Mouse (Mus musculus) retina, postnatal 1 day (tissue): ENCODE measurements around the gene Kcna7.

Source experiments
- DNase-seq: peaks from one replicate; pipeline ENCODE4 v3.0.0-alpha.2; 2012

The Kcna7 gene

DNA sequence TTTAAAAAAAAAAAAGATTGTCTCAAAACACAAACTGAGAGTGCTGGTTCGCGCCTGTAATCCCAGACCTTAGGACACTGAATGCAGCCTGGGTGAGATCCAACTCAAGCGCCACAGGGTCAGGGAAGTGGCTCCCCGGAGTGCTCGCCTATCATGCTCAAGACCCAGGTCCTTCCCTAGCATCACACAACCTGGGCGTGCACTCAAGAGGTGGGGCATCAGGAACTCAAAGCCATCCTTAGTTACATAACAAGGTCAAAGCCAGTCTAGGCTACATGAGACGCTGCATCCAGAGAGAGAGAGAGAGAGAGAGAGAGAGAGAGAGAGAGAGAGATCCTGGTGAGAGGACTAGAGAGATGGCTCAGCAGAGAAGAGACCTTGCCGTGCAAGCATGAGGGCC lies 21.1 kb downstream of the Kcna7 start:
- no peak for DNase-seq

GRCm38 (mm10) chr7:45433835-45434202 lies 28.4 kb downstream of the Kcna7 start:
- DNase-seq = no peak

GRCm38 (mm10) chr7:45434203-45435015 lies 29.0 kb downstream of the Kcna7 start, which contains the start of gene Gys1:
TSS of gene Gys1 (plus strand) at chr7:45434844.
- DNase-seq = peak; percentile 100

DNA sequence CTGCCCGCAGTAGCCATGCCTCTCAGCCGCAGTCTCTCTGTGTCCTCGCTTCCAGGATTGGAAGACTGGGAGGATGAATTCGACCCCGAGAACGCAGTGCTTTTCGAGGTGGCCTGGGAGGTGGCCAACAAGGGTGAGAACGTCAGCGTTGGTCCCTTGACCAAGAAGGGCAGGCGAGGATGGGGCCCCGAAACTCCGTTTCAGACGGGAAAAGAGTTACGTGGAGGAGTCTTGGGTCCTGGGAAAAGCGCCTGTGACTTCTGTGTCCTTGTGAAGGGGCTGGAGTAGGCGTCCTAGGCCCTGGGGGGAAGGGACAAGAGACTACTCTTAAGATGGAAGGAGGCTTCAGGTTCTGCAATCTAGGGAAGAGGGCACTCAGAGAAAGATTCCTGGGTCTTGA lies 29.6 kb downstream of the Kcna7 start:
- no peak for DNase-seq

- no peak for DNase-seq
Measured at GRCm38 (mm10) chr7:45436444-45436843, 31.0 kb downstream of the Kcna7 start.

GRCm38 (mm10) chr7:45437046-45437445 lies 31.6 kb downstream of the Kcna7 start:
- no peak for DNase-seq

GRCm38 (mm10) chr7:45437521-45438276 lies 32.2 kb downstream of the Kcna7 start, which contains the start of gene Ruvbl2:
TSS of gene Ruvbl2 (minus strand) at chr7:45438096.
- DNase-seq = no peak

GRCm38 (mm10) chr7:45443526-45444420 lies 38.3 kb downstream of the Kcna7 start:
- no peak for DNase-seq

- no peak for DNase-seq
Measured at GRCm38 (mm10) chr7:45446589-45446988, 41.1 kb downstream of the Kcna7 start.

DNA sequence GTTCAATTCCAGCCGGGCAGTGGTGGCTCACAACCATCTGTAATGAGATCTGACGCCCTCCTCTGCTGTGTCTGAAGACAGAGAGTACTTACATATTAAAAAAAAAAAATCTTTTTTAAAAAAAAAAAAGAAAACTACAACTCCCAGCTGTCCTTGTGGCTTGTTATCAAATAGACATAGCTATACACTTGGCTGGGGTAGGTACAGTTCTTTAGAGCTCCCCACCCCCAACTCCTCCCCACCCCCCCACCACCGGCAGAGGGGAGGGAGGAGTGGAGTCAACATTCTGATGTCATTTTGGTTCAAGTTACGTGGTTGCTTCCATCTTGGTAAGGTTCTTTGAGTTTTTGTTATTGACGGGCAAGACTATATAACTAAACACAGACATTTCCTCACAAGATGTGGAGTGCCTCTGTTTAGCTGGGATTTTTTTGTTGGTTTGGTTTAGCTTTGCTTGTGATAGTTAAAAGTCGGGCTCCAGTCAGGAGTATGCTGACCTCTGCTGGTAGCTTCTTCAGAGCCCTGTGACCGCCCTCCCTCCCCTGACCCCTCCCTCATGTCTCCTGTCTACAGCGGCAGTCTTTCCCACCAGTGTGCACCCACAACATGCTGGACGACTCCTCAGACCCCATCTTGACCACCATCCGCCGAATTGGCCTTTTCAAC lies 42.0 kb downstream of the Kcna7 start:
- peak; percentile 53 for DNase-seq

- no peak for DNase-seq
Measured at GRCm38 (mm10) chr7:45449974-45450373, 44.5 kb downstream of the Kcna7 start.

- peak; percentile 88 for DNase-seq
Measured at GRCm38 (mm10) chr7:45451344-45451982, 46.0 kb downstream of the Kcna7 start.

DNA sequence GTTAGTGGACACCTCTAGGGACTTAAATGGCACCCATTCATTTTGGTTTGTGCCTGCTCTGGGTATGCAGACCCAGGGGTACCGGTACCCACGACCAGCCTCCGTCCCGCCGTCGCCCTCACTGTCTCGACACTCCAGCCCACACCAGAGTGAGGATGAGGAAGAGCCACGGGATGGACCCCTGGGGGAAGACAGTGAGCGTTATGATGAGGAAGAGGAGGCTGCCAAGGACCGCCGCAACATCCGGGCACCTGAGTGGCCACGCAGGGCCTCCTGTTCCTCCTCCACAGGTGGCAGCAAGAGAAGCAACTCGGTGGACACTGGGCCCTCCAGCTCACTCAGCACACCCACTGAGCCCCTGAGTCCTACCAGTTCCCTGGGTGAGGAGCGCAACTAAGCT lies 49.5 kb downstream of the Kcna7 start:
- no peak for DNase-seq

GRCm38 (mm10) chr7:45455932-45456696 lies 50.7 kb downstream of the Kcna7 start:
- peak; percentile 11 for DNase-seq

DNA sequence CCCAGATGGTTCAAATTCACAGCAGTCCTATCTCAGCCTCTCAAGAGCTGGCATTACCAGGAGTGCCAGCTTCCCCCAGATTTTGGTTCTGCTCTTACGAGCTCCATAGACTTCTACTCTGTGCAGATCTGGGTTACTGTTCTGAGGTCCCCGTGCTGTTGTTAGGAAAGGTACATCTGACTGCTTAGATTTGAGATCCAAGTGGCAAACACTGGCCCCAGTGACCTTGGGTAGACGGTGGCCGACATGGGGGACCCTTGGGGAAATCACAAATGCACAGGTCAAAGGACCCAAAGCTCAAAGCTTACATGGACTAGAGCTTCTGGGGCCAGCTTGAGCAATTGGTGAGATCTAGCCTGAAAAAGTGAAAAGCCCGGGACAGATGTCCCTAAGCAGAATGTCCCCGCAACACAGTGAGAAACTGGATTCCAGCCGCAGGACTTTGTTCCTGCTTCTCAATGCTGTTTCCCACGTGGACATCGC lies 51.3 kb downstream of the Kcna7 start:
- DNase-seq = peak; percentile 10

GRCm38 (mm10) chr7:45457204-45458060 lies 52.0 kb downstream of the Kcna7 start:
- DNase-seq = peak; percentile 19

DNA sequence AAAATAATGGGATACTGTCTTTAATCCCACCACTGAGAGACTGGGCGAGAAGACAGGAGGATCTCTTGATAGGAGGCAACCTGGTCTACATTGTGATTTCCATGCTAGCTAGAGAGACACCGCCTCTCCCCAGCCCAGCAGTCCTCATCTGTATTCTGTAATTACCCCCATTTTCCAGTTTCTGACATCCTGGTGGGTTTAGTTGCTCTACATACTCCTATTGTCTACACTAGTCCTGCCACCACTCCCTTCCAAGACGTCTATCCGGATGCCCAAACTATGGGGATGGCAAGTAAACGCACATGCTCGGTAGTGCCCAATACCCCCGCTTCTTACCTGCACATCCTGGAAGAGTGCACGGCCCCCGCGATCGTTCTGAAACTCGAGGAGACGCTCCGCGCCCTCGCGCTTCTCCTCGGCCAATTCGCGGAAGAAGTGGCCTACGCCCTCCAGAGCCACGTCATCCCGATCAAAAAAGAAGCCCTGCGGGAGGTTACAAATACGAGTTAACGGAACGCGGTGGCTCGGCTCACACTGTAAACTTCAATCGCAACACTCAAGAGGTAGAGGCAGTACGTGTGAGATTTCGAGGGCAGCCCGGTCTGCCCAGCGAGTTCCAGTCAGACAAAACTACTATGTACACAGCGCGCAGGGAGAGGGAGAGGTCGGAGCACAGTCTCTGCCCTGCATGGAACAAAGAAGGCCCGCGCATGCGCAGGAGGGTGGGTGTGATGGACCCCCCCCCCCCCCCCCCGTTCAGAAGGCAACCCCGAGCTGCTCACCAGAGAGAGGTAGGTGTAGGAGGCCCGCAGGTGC lies 53.5 kb downstream of the Kcna7 start:
- DNase-seq = peak; percentile 90
